Mouse (Mus musculus): ENCODE results near the gene Snrpd3. TPM values are rescaled to one million over a fixed set of nuclear protein-coding genes. Genes with fewer than 3 reads are reported as not detected.
"Not testable (repeated sequence)": the region's sequence is repeated elsewhere in the genome, so short reads cannot be mapped to it uniquely, and the experiment has no call there.

Gene Snrpd3
- polyA plus RNA-seq, 1 experiment from 2014 or later = 84.9 TPM

- no peak for ATAC-seq (replicated peaks; ENCODE audit: insufficient number of reproducible peaks, insufficient read depth, low FRiP score, low read depth)
- H3K9me3 ChIP-seq (replicated peaks) = no peaks in the 10 kb centered on the region
- 8% methylated on average over 14 of the region's 14 CpGs for WGBS
- peak overlapping the region; percentile 62 for H3K4me3 ChIP-seq
- H3K27ac ChIP-seq = no peak overlapping the region
- peak overlapping the region; percentile 58 for H3K9ac ChIP-seq
- peaks cover 40% of the 10 kb centered on the region for H3K4me1 ChIP-seq (replicated peaks)
- no peaks in the 10 kb centered on the region for H3K36me3 ChIP-seq
- peak overlapping the region; percentile 98 for H3K4me2 ChIP-seq
- peaks cover 54% of the 10 kb centered on the region for H3K27me3 ChIP-seq
Observed at GRCm38 (mm10) chr10:75559041-75559675, 41.8 kb downstream of the Snrpd3 start.

GRCm38 (mm10) chr10:75559676-75560548 lies 42.6 kb downstream of the Snrpd3 start, which contains the start of gene Lrrc75b:
Gene Lrrc75b (minus strand): TSS chr10:75560330.
- Histone ChIP-seq H3K4me3 (peak within 1 kb of the TSS; percentile 62), H3K36me3 (no peaks in the 10 kb centered on the region), H3K27ac (no peak within 1 kb of the TSS), H3K4me2 (peak within 1 kb of the TSS; percentile 98), H3K9ac (peak within 1 kb of the TSS; percentile 58), H3K27me3 (peaks cover 54% of the 10 kb centered on the region), H3K9me3 (replicated peaks) (no peaks in the 10 kb centered on the region), H3K4me1 (replicated peaks) (peaks cover 40% of the 10 kb centered on the region)
- peak; percentile 59 for ATAC-seq (replicated peaks; ENCODE audit: insufficient number of reproducible peaks, insufficient read depth, low FRiP score, low read depth)
- 1% methylated on average over 75 of the region's 75 CpGs for WGBS

- Histone ChIP-seq H3K9ac (peak overlapping the region; percentile 58), H3K4me2 (peak overlapping the region; percentile 98), H3K36me3 (no peaks in the 10 kb centered on the region), H3K9me3 (replicated peaks) (no peaks in the 10 kb centered on the region), H3K4me1 (replicated peaks) (peaks cover 40% of the 10 kb centered on the region), H3K4me3 (peak overlapping the region; percentile 62), H3K27ac (no peak overlapping the region), H3K27me3 (peaks cover 54% of the 10 kb centered on the region)
- WGBS = 18% methylated on average over 6 of the region's 6 CpGs
- no peak for ATAC-seq (replicated peaks; ENCODE audit: insufficient number of reproducible peaks, insufficient read depth, low FRiP score, low read depth)
Observed at GRCm38 (mm10) chr10:75560549-75560899, 43.2 kb downstream of the Snrpd3 start.

GRCm38 (mm10) chr10:75561071-75561654 lies 43.8 kb downstream of the Snrpd3 start, which contains the start of gene Ggt1:
Gene Ggt1 (plus strand): TSS chr10:75561604.
- Histone ChIP-seq H3K4me1 (replicated peaks) (peaks cover 34% of the 10 kb centered on the region), H3K4me2 (peak within 1 kb of the TSS; percentile 98), H3K9ac (peak within 1 kb of the TSS; percentile 58; the same call in 1 of the 2 replicates), H3K9me3 (replicated peaks) (no peaks in the 10 kb centered on the region), H3K27me3 (peaks cover 54% of the 10 kb centered on the region), H3K27ac (no peak within 1 kb of the TSS), H3K4me3 (peak within 1 kb of the TSS; percentile 62), H3K36me3 (no peaks in the 10 kb centered on the region)
- ATAC-seq (replicated peaks; ENCODE audit: insufficient number of reproducible peaks, insufficient read depth, low FRiP score, low read depth) = no peak
- WGBS = 56% methylated on average over 10 of the region's 10 CpGs

GRCm38 (mm10) chr10:75562596-75562995 lies 45.2 kb downstream of the Snrpd3 start:
- Histone ChIP-seq H3K9me3 (replicated peaks) (no peaks in the 10 kb centered on the region), H3K4me3 (no peak overlapping the region), H3K4me1 (replicated peaks) (peaks cover 24% of the 10 kb centered on the region), H3K27ac (no peak overlapping the region), H3K9ac (no peak overlapping the region), H3K36me3 (no peaks in the 10 kb centered on the region), H3K27me3 (peaks cover 52% of the 10 kb centered on the region), H3K4me2 (no peak overlapping the region)
- 79% methylated on average over 8 of the region's 8 CpGs for WGBS
- no peak for ATAC-seq (replicated peaks; ENCODE audit: insufficient number of reproducible peaks, insufficient read depth, low FRiP score, low read depth)

GRCm38 (mm10) chr10:75564687-75565265 lies 47.4 kb downstream of the Snrpd3 start:
- H3K4me3 ChIP-seq = no peak overlapping the region
- H3K9ac ChIP-seq = no peak overlapping the region
- no peaks in the 10 kb centered on the region for H3K36me3 ChIP-seq
- no peak overlapping the region for H3K27ac ChIP-seq
- no peak for ATAC-seq (replicated peaks; ENCODE audit: insufficient number of reproducible peaks, insufficient read depth, low FRiP score, low read depth)
- no peak overlapping the region for H3K4me2 ChIP-seq
- peaks cover 15% of the 10 kb centered on the region for H3K4me1 ChIP-seq (replicated peaks)
- WGBS = 76% methylated on average over 12 of the region's 12 CpGs
- no peaks in the 10 kb centered on the region for H3K9me3 ChIP-seq (replicated peaks)
- peaks cover 44% of the 10 kb centered on the region for H3K27me3 ChIP-seq

GRCm38 (mm10) chr10:75565436-75565835 lies 48.1 kb downstream of the Snrpd3 start:
- H3K4me1 ChIP-seq (replicated peaks) = peaks cover 8% of the 10 kb centered on the region
- no peak overlapping the region for H3K4me2 ChIP-seq
- H3K9ac ChIP-seq = no peak overlapping the region
- H3K36me3 ChIP-seq = no peaks in the 10 kb centered on the region
- peaks cover 37% of the 10 kb centered on the region for H3K27me3 ChIP-seq
- no peak for ATAC-seq (replicated peaks; ENCODE audit: insufficient number of reproducible peaks, insufficient read depth, low FRiP score, low read depth)
- no peaks in the 10 kb centered on the region for H3K9me3 ChIP-seq (replicated peaks)
- WGBS = 49% methylated on average over 6 of the region's 6 CpGs
- no peak overlapping the region for H3K27ac ChIP-seq
- no peak overlapping the region for H3K4me3 ChIP-seq

GRCm38 (mm10) chr10:75565906-75566305 lies 48.6 kb downstream of the Snrpd3 start:
- Histone ChIP-seq H3K27me3 (peaks cover 32% of the 10 kb centered on the region), H3K9ac (no peak overlapping the region), H3K9me3 (replicated peaks) (no peaks in the 10 kb centered on the region), H3K4me1 (replicated peaks) (peaks cover 4% of the 10 kb centered on the region), H3K27ac (no peak overlapping the region), H3K4me2 (no peak overlapping the region), H3K4me3 (no peak overlapping the region), H3K36me3 (no peaks in the 10 kb centered on the region)
- 79% methylated on average over 7 of the region's 7 CpGs for WGBS
- ATAC-seq (replicated peaks; ENCODE audit: insufficient number of reproducible peaks, insufficient read depth, low FRiP score, low read depth) = no peak

GRCm38 (mm10) chr10:75566321-75566720 lies 49.0 kb downstream of the Snrpd3 start:
- peaks cover 28% of the 10 kb centered on the region for H3K27me3 ChIP-seq
- H3K4me2 ChIP-seq = no peak overlapping the region
- WGBS = 69% methylated on average over 5 of the region's 5 CpGs
- ATAC-seq (replicated peaks; ENCODE audit: insufficient number of reproducible peaks, insufficient read depth, low FRiP score, low read depth) = no peak
- no peaks in the 10 kb centered on the region for H3K36me3 ChIP-seq
- peaks cover 4% of the 10 kb centered on the region for H3K4me1 ChIP-seq (replicated peaks)
- H3K9me3 ChIP-seq (replicated peaks) = no peaks in the 10 kb centered on the region
- no peak overlapping the region for H3K4me3 ChIP-seq
- no peak overlapping the region for H3K9ac ChIP-seq
- H3K27ac ChIP-seq = no peak overlapping the region

- H3K4me3 ChIP-seq; H3K36me3 ChIP-seq; H3K27ac ChIP-seq; H3K4me2 ChIP-seq; H3K9ac ChIP-seq; H3K9me3 ChIP-seq (replicated peaks); H3K4me1 ChIP-seq (replicated peaks); ATAC-seq (replicated peaks; ENCODE audit: insufficient number of reproducible peaks, insufficient read depth, low FRiP score, low read depth): not testable (repeated sequence)
- WGBS = 83% methylated on average over 2 of the region's 2 CpGs
- H3K27me3 ChIP-seq = peaks cover 24% of the 10 kb centered on the region
Observed at GRCm38 (mm10) chr10:75566765-75567164, 49.4 kb downstream of the Snrpd3 start.

- Histone ChIP-seq H3K9me3 (replicated peaks) (no peaks in the 10 kb centered on the region), H3K9ac (no peak overlapping the region), H3K27ac (no peak overlapping the region), H3K27me3 (peaks cover 11% of the 10 kb centered on the region), H3K36me3 (no peaks in the 10 kb centered on the region), H3K4me2 (no peak overlapping the region), H3K4me3 (no peak overlapping the region), H3K4me1 (replicated peaks) (peaks cover 4% of the 10 kb centered on the region)
- no peak for ATAC-seq (replicated peaks; ENCODE audit: insufficient number of reproducible peaks, insufficient read depth, low FRiP score, low read depth)
- WGBS = 20% methylated on average over 5 of the region's 5 CpGs
Observed at GRCm38 (mm10) chr10:75568029-75568428, 50.7 kb downstream of the Snrpd3 start.

Data from heart, embryonic 15.5 days (tissue).